Mouse (Mus musculus) ES-E14 (cell line): ENCODE data around the gene Mrps27.

Source experiments
- CHD2 ChIP-seq: IDR thresholded peaks from 2 replicates; pipeline ENCODE4 v1.6.1; 2014; ENCODE audit warnings: mild to moderate bottlenecking, low read depth, low read length, inconsistent platforms
- HCFC1 ChIP-seq: IDR thresholded peaks from 2 replicates; pipeline ENCODE4 v1.6.1; 2012; ENCODE audit warnings: low read length, inconsistent platforms, borderline replicate concordance; ENCODE audit not compliant: insufficient read depth
- MAFK ChIP-seq: IDR thresholded peaks from 2 replicates; pipeline ENCODE4 v1.6.1; 2014; ENCODE audit warnings: mild to moderate bottlenecking, low read depth, low read length, inconsistent platforms; ENCODE audit not compliant: insufficient read depth
- ZC3H11A ChIP-seq: IDR thresholded peaks from 2 replicates; pipeline ENCODE4 v1.6.1; 2012; ENCODE audit warnings: low read depth, mild to moderate bottlenecking, inconsistent platforms, low read length, borderline replicate concordance
- ZNF384 ChIP-seq: IDR thresholded peaks from 2 replicates; pipeline ENCODE4 v1.6.1; 2012; ENCODE audit warnings: low read depth, low read length, inconsistent platforms

- TF ChIP-seq ZNF384 (no peak), ZC3H11A (no peak), MAFK (no peak), HCFC1 (no peak), CHD2 (no peak)
These were observed 24.5 kb downstream of the Mrps27 start for GRCm38 (mm10) chr13:99369103-99369502.
